Mouse (Mus musculus): ENCODE results near the gene Kcnip4. TPM values are rescaled to one million over a fixed set of nuclear protein-coding genes. Genes with fewer than 3 reads are reported as not detected.
A peak's percentile ranks its signal among the peaks of the same experiment; 100 is the strongest.

The Kcnip4 gene
- total RNA-seq, 2 experiments from 2014 or later = 55.1 to 56.0 TPM

DNA sequence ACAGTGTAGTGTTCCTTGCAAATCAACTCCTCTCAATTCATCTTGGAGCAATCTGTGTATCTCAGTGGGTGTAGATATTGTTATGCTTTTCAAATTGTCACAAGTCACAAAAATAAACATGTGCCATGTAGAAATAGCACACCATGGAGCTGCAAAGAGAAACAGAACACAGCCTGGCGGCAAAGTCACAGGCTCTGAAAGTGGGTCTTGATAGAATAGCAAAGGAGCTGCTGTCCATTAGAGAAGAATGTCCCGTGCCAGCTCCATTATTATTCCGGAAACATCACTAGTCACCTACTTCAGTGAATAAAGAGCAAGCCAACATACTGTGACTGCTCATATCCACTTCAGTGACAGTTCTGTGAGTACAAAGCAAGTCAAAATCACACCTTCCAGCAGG, 232.9 kb downstream of the Kcnip4 start:
- intact Hi-C loops (cut with DNase I) = no loop called here
- Histone ChIP-seq H3K27ac (no peak overlapping the region), H3K4me3 (no peak overlapping the region)
- no peak for DNase-seq (ENCODE audit: extremely low spot score in 1 of 2, low spot score in 2 of 2)
- no peak for TF ChIP-seq CTCF (IDR thresholded peaks at IDR 0.05)

DNA sequence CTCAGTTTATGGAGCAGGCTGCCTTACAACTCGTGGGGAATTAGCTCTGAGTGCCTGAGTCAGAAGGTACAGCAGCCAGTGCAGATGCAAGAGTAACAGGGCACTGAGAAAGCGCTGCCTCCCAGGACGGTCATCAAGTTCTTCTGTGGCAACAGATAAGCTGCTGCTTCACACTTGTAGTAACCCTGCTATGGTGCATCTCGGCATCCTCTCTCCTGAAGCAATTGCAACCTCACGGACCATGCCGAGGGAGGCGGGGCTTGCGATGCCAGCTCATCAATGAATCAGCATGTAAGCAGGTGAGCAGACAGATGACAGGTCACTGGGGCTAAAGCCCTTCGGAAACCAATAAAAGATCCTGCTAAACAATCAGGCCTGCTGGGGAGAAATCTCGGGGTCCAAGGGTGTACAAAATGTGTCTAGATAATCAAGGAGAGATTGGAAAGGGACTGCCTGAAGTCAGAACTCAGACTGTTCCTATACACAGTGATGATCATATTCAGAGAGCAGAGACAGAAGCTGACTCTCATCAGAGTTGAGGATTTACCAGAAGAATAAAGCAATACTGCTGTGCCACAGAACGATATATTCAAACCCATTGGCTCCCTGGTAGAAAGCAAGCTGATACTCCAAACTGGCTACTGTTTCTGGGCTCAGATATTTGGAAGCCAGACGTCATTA, 239.1 kb downstream of the Kcnip4 start:
- intact Hi-C loops (cut with DNase I) = loop anchor here (5.0 kb wide), 1 partner anchor 67 kb away; no protein-coding TSS in a partner anchor
- TF ChIP-seq CTCF (IDR thresholded peaks at IDR 0.05) = no peak
- Histone ChIP-seq H3K4me3 (peak overlapping the region; percentile 39), H3K27ac (no peak overlapping the region)
- DNase-seq (ENCODE audit: extremely low spot score in 1 of 2, low spot score in 2 of 2) = peak; percentile 27 to 28

DNA sequence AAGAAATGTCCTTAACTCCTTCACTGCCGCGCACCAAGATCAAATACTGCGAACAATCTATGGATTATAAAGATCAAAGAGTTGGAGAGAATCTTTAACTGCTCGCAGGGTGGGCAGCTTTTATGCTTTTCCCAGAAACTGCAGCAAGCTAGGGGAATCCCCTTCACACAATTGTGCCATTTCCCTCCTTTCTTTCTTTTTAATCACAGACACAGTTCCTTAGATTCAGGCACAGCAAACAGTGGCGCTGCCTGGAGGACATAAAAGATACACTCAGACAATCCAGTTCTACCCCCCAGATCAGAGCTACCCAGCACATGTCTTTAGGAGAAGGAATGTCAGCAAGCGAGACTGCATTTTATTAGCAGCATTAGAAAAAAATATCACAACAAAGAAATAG, 239.9 kb downstream of the Kcnip4 start:
- TF ChIP-seq CTCF (IDR thresholded peaks at IDR 0.05) = no peak; the same call in 1 of the 2 replicates
- Histone ChIP-seq H3K4me3 (peak overlapping the region; percentile 39; the same call in 1 of the 2 replicates), H3K27ac (no peak overlapping the region)
- DNase-seq (ENCODE audit: extremely low spot score in 1 of 2, low spot score in 2 of 2) = no peak
- intact Hi-C loops (cut with DNase I) = loop anchor here (5.0 kb wide), 1 partner anchor 68 kb away; no protein-coding TSS in a partner anchor

DNA sequence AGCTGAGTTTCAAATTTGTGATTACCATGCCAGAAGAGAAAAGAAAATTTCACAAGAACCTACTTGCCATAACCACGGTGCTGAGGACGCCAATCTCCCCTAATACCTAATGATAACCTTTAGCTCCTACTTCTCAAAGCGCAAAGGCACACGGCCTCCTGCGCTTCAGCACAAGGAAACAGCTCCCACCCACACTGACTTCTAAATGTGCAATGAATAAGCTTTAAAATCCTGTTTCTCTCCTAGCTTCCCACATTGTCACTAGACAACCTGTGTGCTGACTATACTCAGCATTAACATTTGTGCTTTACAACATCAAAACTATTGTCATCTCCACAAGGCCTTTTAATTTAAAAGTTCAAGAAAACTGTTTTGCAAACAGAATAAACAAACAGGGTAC, 241.3 kb downstream of the Kcnip4 start:
- no peak for TF ChIP-seq CTCF (IDR thresholded peaks at IDR 0.05)
- intact Hi-C loops (cut with DNase I) = no loop called here
- H3K27ac ChIP-seq = no peak overlapping the region
- H3K4me3 ChIP-seq = no peak overlapping the region
- DNase-seq (ENCODE audit: extremely low spot score in 1 of 2, low spot score in 2 of 2) = no peak

- DNase-seq (ENCODE audit: extremely low spot score in 1 of 2, low spot score in 2 of 2) = no peak
- Histone ChIP-seq H3K4me3 (no peak overlapping the region), H3K27ac (no peak overlapping the region)
- no peak for TF ChIP-seq CTCF (IDR thresholded peaks at IDR 0.05)
- intact Hi-C loops (cut with DNase I) = no loop called here
Observed at GRCm38 (mm10) chr5:49271864-49272263, 252.8 kb downstream of the Kcnip4 start.

DNA sequence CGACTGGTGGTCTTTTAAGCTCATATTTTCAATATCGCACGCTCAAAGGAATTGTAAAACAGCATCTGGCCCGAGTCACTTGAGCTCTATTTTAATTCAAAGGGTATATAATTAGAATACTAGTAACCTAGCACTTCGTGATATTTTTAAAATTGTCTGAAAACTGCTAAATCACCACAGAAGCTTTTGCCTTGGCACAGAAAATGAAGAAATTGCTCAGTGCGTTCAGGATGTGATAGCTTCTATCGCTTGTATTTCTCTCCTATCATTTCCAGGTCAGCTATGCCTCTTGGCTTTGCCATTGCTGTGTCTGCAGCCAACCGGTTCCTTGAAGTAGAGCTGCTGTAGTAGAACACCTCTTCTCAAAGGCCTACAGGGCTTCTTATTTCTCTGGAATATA, 255.9 kb downstream of the Kcnip4 start:
- DNase-seq (ENCODE audit: extremely low spot score in 1 of 2, low spot score in 2 of 2) = no peak
- intact Hi-C loops (cut with DNase I) = no loop called here
- no peak overlapping the region for H3K27ac ChIP-seq
- no peak overlapping the region for H3K4me3 ChIP-seq
- no peak for TF ChIP-seq CTCF (IDR thresholded peaks at IDR 0.05)

- no peak for TF ChIP-seq CTCF (IDR thresholded peaks at IDR 0.05)
- Histone ChIP-seq H3K27ac (no peak overlapping the region), H3K4me3 (no peak overlapping the region)
- DNase-seq (ENCODE audit: extremely low spot score in 1 of 2, low spot score in 2 of 2) = no peak
- intact Hi-C loops (cut with DNase I) = no loop called here
Observed at GRCm38 (mm10) chr5:49259356-49259755, 265.4 kb downstream of the Kcnip4 start.

DNA sequence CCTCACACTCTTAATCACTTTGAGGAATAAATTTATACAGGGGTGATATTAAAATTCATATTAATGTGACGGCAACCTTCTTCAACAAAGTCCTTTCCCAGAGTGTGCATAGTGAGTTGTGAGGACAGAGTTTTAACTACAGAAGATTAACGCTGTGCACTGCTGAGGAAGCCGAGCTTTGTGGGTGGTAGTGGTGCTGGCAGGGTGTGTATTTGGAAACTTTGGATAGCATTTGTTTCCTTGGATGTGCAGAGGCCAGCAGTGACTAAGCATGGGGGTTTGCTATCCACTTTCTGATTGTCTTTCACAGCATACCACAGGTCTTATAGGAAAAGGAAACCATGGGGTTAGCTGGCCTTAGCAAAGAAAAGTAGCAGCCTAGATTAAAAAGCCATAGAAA, 267.9 kb downstream of the Kcnip4 start:
- H3K4me3 ChIP-seq = no peak overlapping the region
- no peak for DNase-seq (ENCODE audit: extremely low spot score in 1 of 2, low spot score in 2 of 2)
- H3K27ac ChIP-seq = no peak overlapping the region
- intact Hi-C loops (cut with DNase I) = no loop called here
- no peak for TF ChIP-seq CTCF (IDR thresholded peaks at IDR 0.05)

- intact Hi-C loops (cut with DNase I) = no loop called here
- H3K4me3 ChIP-seq = no peak overlapping the region
- no peak for TF ChIP-seq CTCF (IDR thresholded peaks at IDR 0.05)
- H3K27ac ChIP-seq = no peak overlapping the region
- no peak for DNase-seq (ENCODE audit: extremely low spot score in 1 of 2, low spot score in 2 of 2)
Observed at GRCm38 (mm10) chr5:49255983-49256382, 268.7 kb downstream of the Kcnip4 start.

DNA sequence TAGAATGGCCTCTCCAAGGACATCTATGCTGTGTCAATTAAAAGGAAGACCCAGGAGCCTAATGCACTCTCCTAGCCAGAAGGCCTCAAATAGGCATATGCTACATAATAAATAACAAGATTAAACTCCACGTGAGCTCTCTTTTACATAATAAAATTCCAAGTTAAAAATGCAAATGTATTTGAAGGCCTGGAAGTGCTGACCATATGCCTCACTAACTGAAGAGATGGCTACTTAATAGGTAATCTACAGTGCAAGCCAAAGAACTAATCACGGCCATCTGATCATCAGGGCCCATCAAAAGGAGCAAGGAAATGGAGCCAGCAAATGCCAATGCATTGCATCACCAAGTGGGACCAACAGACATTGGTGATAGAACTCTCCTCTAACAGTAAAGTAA, 277.6 kb downstream of the Kcnip4 start:
- intact Hi-C loops (cut with DNase I) = no loop called here
- DNase-seq (ENCODE audit: extremely low spot score in 1 of 2, low spot score in 2 of 2) = no peak
- no peak for TF ChIP-seq CTCF (IDR thresholded peaks at IDR 0.05)
- Histone ChIP-seq H3K27ac (no peak overlapping the region), H3K4me3 (no peak overlapping the region)

GRCm38 (mm10) chr5:49244414-49244813, 280.3 kb downstream of the Kcnip4 start:
- intact Hi-C loops (cut with DNase I) = no loop called here
- no peak for DNase-seq (ENCODE audit: extremely low spot score in 1 of 2, low spot score in 2 of 2)
- Histone ChIP-seq H3K4me3 (no peak overlapping the region), H3K27ac (no peak overlapping the region)
- no peak for TF ChIP-seq CTCF (IDR thresholded peaks at IDR 0.05)

DNA sequence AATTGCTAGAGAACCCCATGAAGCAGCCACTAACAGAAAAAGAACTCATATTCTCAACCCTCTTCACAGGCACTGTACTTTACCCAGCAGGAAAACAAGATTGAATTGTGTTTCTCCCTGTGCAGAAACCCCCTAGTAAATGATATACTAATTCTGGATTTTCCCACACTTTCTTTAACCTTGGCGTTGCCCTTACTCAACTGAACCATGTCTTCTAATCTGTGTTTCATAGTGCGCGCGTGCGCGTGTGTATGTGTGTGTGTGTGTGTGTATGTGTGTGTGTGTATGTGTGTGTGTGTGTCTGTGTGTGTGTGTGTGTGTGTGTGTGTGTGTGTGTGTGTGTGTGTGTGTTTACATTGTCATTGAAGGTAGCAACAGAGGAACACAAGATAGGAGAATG, 283.0 kb downstream of the Kcnip4 start:
- intact Hi-C loops (cut with DNase I) = no loop called here
- Histone ChIP-seq H3K4me3 (no peak overlapping the region), H3K27ac (no peak overlapping the region)
- TF ChIP-seq CTCF (IDR thresholded peaks at IDR 0.05) = no peak
- DNase-seq (ENCODE audit: extremely low spot score in 1 of 2, low spot score in 2 of 2) = no peak

DNA sequence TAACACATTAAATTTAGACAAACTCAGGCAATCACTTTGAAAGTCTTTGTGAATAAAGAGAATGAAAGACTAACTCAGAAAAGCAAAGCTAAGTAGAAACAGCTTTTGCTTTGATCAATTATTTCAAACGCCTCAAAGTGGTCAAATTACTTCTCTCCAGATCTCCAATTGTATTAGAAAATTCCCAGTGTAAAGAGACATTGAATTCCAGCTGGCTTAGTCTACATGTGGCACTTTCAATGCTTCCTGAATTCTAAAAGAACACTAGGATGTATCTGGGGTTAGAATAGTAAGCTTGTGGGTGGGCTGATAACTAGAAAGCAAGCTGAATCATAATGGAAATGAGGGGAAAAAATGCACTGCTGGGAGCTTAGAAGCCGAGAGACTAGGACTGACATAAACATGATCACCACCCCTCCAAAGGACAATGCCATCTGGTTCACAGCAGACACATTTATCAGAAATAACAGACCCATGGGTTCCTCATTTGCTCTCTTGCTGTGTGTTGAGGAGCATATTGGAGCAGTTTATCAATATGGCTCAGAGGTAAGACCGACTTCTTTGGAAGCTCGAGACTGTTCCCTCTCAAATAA, 323.4 kb downstream of the Kcnip4 start:
- Histone ChIP-seq H3K4me3 (no peak overlapping the region), H3K27ac (no peak overlapping the region)
- intact Hi-C loops (cut with DNase I) = no loop called here
- TF ChIP-seq CTCF (IDR thresholded peaks at IDR 0.05) = no peak
- no peak for DNase-seq (ENCODE audit: extremely low spot score in 1 of 2, low spot score in 2 of 2)
